Mouse (Mus musculus) G1E (cell line): ENCODE results near the gene Grk3. TPM values are rescaled to one million over a fixed set of nuclear protein-coding genes. Genes with fewer than 3 reads are reported as not detected.

Experiments used
- ATAC-seq: 2 replicates; pipeline ENCODE4 v1.8.0; 2016; ENCODE audit warnings: mild to moderate bottlenecking; ENCODE audit not compliant: insufficient number of reproducible peaks, poor library complexity, low FRiP score, severe bottlenecking; ENCODE audit errors: extremely low read depth
- DNase-seq: peaks from one replicate; pipeline ENCODE4 v3.0.0; 2012; ENCODE audit warnings: low spot score
- H3K27me3 ChIP-seq: 2 replicates; pipeline ENCODE4 v1.6.1; 2012; ENCODE audit warnings: mild to moderate bottlenecking, low read length, inconsistent platforms; ENCODE audit not compliant: insufficient read depth
- H3K36me3 ChIP-seq: replicated peaks from 2 replicates; pipeline ENCODE3; 2012; ENCODE audit warnings: mild to moderate bottlenecking, inconsistent platforms
- H3K4me1 ChIP-seq: 2 replicates; pipeline ENCODE4 v1.6.1; 2012; ENCODE audit warnings: low read depth, low read length, inconsistent platforms, mixed read lengths; ENCODE audit not compliant: insufficient read depth
- H3K4me3 ChIP-seq: 2 replicates; pipeline ENCODE4 v1.5.1; 2012; ENCODE audit warnings: low read depth, mild to moderate bottlenecking, inconsistent platforms, low read length, moderate library complexity, mixed read lengths
- H3K9me3 ChIP-seq: replicated peaks from 2 replicates; pipeline ENCODE4 v1.6.1; 2012; ENCODE audit warnings: inconsistent platforms
- CTCF ChIP-seq: IDR thresholded peaks from 2 replicates; pipeline ENCODE4 v1.5.1; 2012; ENCODE audit warnings: low read depth, low read length, inconsistent platforms, mixed read lengths
- GATA1 ChIP-seq: IDR thresholded peaks from 2 replicates; pipeline ENCODE4 v1.6.1; 2012; ENCODE audit warnings: borderline replicate concordance, low read length, inconsistent platforms, mixed read lengths
- GATA2 ChIP-seq: IDR thresholded peaks from 2 replicates; pipeline ENCODE4 v1.6.1; 2012; ENCODE audit warnings: low read depth, low read length, inconsistent platforms, borderline replicate concordance
- POLR2AphosphoS5 ChIP-seq: IDR thresholded peaks from 2 replicates; pipeline ENCODE4 v1.6.1; 2012; ENCODE audit warnings: low read depth, low read length, inconsistent platforms; ENCODE audit not compliant: insufficient replicate concordance
- TAL1 ChIP-seq: conservative IDR thresholded peaks from 2 replicates; pipeline ENCODE4 v1.6.1; 2012; ENCODE audit warnings: low read depth, low read length, inconsistent platforms, mixed read lengths
- polyA plus RNA-seq: library from polyadenylated mRNA; stranded (reverse); fragments of >175 nt; gene quantifications from 2 replicates; pipeline ENCODE4 v1.2.3, GENCODE M21; 2012
- total RNA-seq, 2 experiments: library from RNA; stranded (forward) in 1 of 2; stranded (reverse) in 1 of 2; fragments of 200-1000 nt in 1 of 2; fragments of >200 nt in 1 of 2; fragmentation: Nextera tagmentation in 1 of 2; gene quantifications; 2 replicates each; pipeline ENCODE4 v1.2.3; 2014 to 2017

Grk3 gene
- total and polyA plus RNA-seq, 3 experiments, result 0.11 TPM; not detected in 2

- no peak for DNase-seq
- no peak for ATAC-seq
- Histone ChIP-seq H3K27me3 (no peaks in the 10 kb centered on the region), H3K4me3 (no peak overlapping the region), H3K4me1 (no peaks in the 10 kb centered on the region), H3K9me3 (peaks cover 93% of the 10 kb centered on the region), H3K36me3 (no peaks in the 10 kb centered on the region)
- TF ChIP-seq GATA1 (no peak), TAL1 (no peak), GATA2 (no peak), CTCF (no peak), POLR2AphosphoS5 (no peak)
Measured at GRCm38 (mm10) chr5:113026706-113027105, 11.1 kb upstream of the Grk3 start.

GRCm38 (mm10) chr5:113024154-113024764, 8.7 kb upstream of the Grk3 start:
- no peak for ATAC-seq
- H3K4me3 ChIP-seq, result no peak overlapping the region; the same call in 1 of the 2 replicates
- TF ChIP-seq GATA2, result no peak
- no peak for TF ChIP-seq CTCF
- no peak for TF ChIP-seq GATA1
- no peak for TF ChIP-seq TAL1
- no peak for TF ChIP-seq POLR2AphosphoS5

GRCm38 (mm10) chr5:113018190-113018589, 2.6 kb upstream of the Grk3 start:
- no peak overlapping the region for H3K4me3 ChIP-seq
- no peaks in the 10 kb centered on the region for H3K27me3 ChIP-seq
- peaks cover 88% of the 10 kb centered on the region for H3K9me3 ChIP-seq
- no peak for DNase-seq
- H3K4me1 ChIP-seq, result no peaks in the 10 kb centered on the region
- no peak for ATAC-seq
- H3K36me3 ChIP-seq, result no peaks in the 10 kb centered on the region
- TF ChIP-seq CTCF, result no peak

More at GRCm38 (mm10) chr5:113024154-113024764, 8.7 kb upstream of the Grk3 start:
- H3K9me3 ChIP-seq, result peaks cover 86% of the 10 kb centered on the region
- DNase-seq, result no peak
- no peaks in the 10 kb centered on the region for H3K4me1 ChIP-seq
- no peaks in the 10 kb centered on the region for H3K36me3 ChIP-seq
- no peaks in the 10 kb centered on the region for H3K27me3 ChIP-seq

- DNase-seq, result no peak
- H3K36me3 ChIP-seq, result no peaks in the 10 kb centered on the region
- no peak for TF ChIP-seq POLR2AphosphoS5
- TF ChIP-seq GATA2, result no peak
- no peak for TF ChIP-seq CTCF
- TF ChIP-seq GATA1, result no peak
- H3K9me3 ChIP-seq, result peaks cover 88% of the 10 kb centered on the region
- no peaks in the 10 kb centered on the region for H3K4me1 ChIP-seq
- no peak for ATAC-seq
- H3K27me3 ChIP-seq, result no peaks in the 10 kb centered on the region
- H3K4me3 ChIP-seq, result no peak overlapping the region
Measured at GRCm38 (mm10) chr5:113017004-113017403, 1.4 kb upstream of the Grk3 start.

GRCm38 (mm10) chr5:113014808-113015235, 769 bp downstream of the Grk3 start:
- H3K27me3 ChIP-seq, result no peaks in the 10 kb centered on the region
- TF ChIP-seq TAL1, result no peak
- TF ChIP-seq CTCF, result no peak
- TF ChIP-seq GATA2, result no peak
- TF ChIP-seq GATA1, result no peak
- TF ChIP-seq POLR2AphosphoS5, result no peak
- DNase-seq (no peak), ATAC-seq (no peak)
- peaks cover 92% of the 10 kb centered on the region for H3K9me3 ChIP-seq
- H3K4me3 ChIP-seq, result no peak overlapping the region
- H3K36me3 ChIP-seq, result no peaks in the 10 kb centered on the region
- no peaks in the 10 kb centered on the region for H3K4me1 ChIP-seq

GRCm38 (mm10) chr5:113014111-113014807, 1.3 kb downstream of the Grk3 start:
- H3K4me1 ChIP-seq, result no peaks in the 10 kb centered on the region
- H3K4me3 ChIP-seq, result no peak overlapping the region
- DNase-seq (no peak), ATAC-seq (no peak)
- TF ChIP-seq GATA1 (no peak), GATA2 (no peak), POLR2AphosphoS5 (no peak), TAL1 (no peak), CTCF (no peak)
- no peaks in the 10 kb centered on the region for H3K36me3 ChIP-seq
- peaks cover 94% of the 10 kb centered on the region for H3K9me3 ChIP-seq
- no peaks in the 10 kb centered on the region for H3K27me3 ChIP-seq
